20 mouse cellular contexts compared by ENCODE assay signal in the genomic region with DNA sequence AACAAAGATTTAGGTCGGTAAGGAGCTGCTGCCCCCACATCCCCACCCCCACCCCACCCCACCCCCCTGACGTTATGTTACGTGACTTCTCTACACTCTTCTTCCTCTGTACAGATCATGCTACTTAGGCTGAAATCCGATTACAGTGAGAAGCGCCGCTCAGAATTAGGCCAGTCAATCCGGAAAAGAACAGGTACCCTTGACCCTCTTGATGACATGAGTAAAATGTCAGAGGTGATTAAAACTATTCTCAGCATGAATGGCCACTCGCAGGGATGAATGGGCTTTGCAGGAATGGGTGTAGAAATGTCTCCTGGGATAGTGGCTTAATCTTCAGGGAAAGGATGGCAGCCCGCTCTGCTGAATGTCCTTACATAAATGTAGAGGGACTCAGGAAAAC.
"Had no signal": no experiment of that assay in that cellular context is flagged by ENCODE, and none has a peak within 500 bp of the region (broad histone marks: within the 10 kb centered on the region; RNA-seq: fewer than 3 reads in every experiment).

No protein-coding gene starts in this region.

- H3K4me1 ChIP-seq: heart, embryonic 13.5 days; heart, embryonic 15.5 days; hindbrain, embryonic 10.5 days; hindbrain, embryonic 12.5 days; intestine, embryonic 15.5 days; limb, embryonic 10.5 days; limb, embryonic 12.5 days had no signal

- H3K27ac ChIP-seq: heart, adult 2 months; heart, embryonic 13.5 days; heart, embryonic 15.5 days; hindbrain, embryonic 10.5 days; hindbrain, embryonic 12.5 days; hindbrain, embryonic 14.5 days; intestine, embryonic 15.5 days; layer of hippocampus, adult 2 months; left cerebral cortex, adult 2 months; limb, embryonic 10.5 days; limb, embryonic 12.5 days had no signal

- DNase-seq: gastrocnemius, postnatal 10 days; gastrocnemius, postnatal 25 days; heart, adult 2 months; heart, postnatal 4 days; kidney, adult 18-20 months; kidney, adult 8-10 months; kidney, postnatal 10 days; kidney, postnatal 25 days; kidney, postnatal 4 days; liver had no signal

- H3K4me3 ChIP-seq: heart, adult 2 months; heart, embryonic 13.5 days; heart, embryonic 15.5 days; hindbrain, embryonic 10.5 days; hindbrain, embryonic 12.5 days; intestine, embryonic 15.5 days; layer of hippocampus, adult 2 months; left cerebral cortex, adult 2 months; limb, embryonic 10.5 days; limb, embryonic 12.5 days had no signal
